Mouse (Mus musculus) limb, embryonic 11.5 days (tissue): ENCODE data around the gene Bco2. TPM values are rescaled to one million over a fixed set of nuclear protein-coding genes. Genes with fewer than 3 reads are reported as not detected.
A peak's percentile ranks its signal among the peaks of the same experiment; 100 is the strongest.

Experiments used
- ATAC-seq: fragments of 200-750 bp; cut with Nextera tagmentation; 2 replicates; pipeline ENCODE4 v1.8.0; 2017; ENCODE audit warnings: low read depth; ENCODE audit not compliant: insufficient number of reproducible peaks, low FRiP score, low TSS enrichment
- DNase-seq: peaks from one replicate; pipeline ENCODE4 v3.0.0-alpha.2; 2015; ENCODE audit warnings: low spot score
- H3K27ac ChIP-seq: fragments of 300-500 bp; sonication (generic); replicated peaks from 2 replicates; pipeline ENCODE4 v1.5.1; 2014; ENCODE audit warnings: low read depth, mild to moderate bottlenecking, low read length
- H3K27me3 ChIP-seq: fragments of 300-500 bp; sonication (generic); 2 replicates; pipeline ENCODE4 v1.6.1; 2014; ENCODE audit warnings: mild to moderate bottlenecking, low read length, mixed read lengths; ENCODE audit not compliant: control insufficient read depth, insufficient read depth
- H3K36me3 ChIP-seq: fragments of 300-500 bp; sonication (generic); 2 replicates; pipeline ENCODE4 v1.6.1; 2014; ENCODE audit warnings: mild to moderate bottlenecking, low read length, moderate library complexity, mixed read lengths; ENCODE audit not compliant: control insufficient read depth, insufficient read depth
- H3K4me1 ChIP-seq: fragments of 300-500 bp; sonication (generic); 2 replicates; pipeline ENCODE4 v1.6.1; 2014; ENCODE audit warnings: low read length, mixed read lengths; ENCODE audit not compliant: control insufficient read depth, insufficient read depth
- H3K4me2 ChIP-seq: fragments of 300-500 bp; sonication (generic); 2 replicates; pipeline ENCODE4 v1.6.1; 2014; ENCODE audit warnings: low read depth, mild to moderate bottlenecking, moderate library complexity; ENCODE audit not compliant: severe bottlenecking
- H3K4me3 ChIP-seq: fragments of 300-500 bp; sonication (generic); 2 replicates; pipeline ENCODE4 v1.5.1; 2014; ENCODE audit warnings: low read depth, low read length
- H3K9ac ChIP-seq: fragments of 300-500 bp; sonication (generic); 2 replicates; pipeline ENCODE4 v1.6.1; 2014; ENCODE audit warnings: mild to moderate bottlenecking, low read length
- H3K9me3 ChIP-seq: fragments of 300-500 bp; sonication (generic); 2 replicates; pipeline ENCODE4 v1.6.1; 2016; ENCODE audit warnings: low read length; ENCODE audit not compliant: control insufficient read depth
- WGBS: fragments of 180-500 bp; shearing (Covaris S2); extraction: QIAGEN DNeasy Blood & Tissue Kit; methylation state at CpG from one replicate; pipeline ENCODE4 v1.1.7; 2014; 5-methylcytosine and 5-hydroxymethylcytosine counted together
- polyA plus RNA-seq: library from polyadenylated mRNA; unstranded; fragments of >200 nt; fragmentation: Nextera tagmentation; extraction: Ambion mirVana; gene quantifications from 2 replicates; pipeline ENCODE4 v1.2.1, GENCODE M21; 2014

Bco2 gene
- 0.16 and 0.17 TPM in 2 replicates for polyA plus RNA-seq

DNA sequence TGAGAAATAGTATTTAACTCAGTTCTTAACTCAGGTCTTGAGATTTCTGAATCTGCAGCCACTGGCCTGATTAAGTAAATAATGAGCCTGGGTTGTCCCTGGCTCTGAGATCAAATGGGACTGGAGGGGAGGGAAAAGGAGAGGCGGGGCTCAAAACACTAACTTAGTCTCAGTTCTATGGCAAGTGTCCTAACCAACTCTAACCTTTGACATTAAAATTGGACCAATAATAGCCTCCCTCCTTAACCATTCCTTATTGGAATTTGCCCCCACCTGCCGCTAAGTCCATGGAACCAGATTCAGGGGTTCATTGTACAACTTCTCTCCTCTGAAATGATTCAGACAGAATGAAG, at the start of gene Bco2:
TSS of gene Bco2 (minus strand) at position 88 of the 353 bp plus-strand sequence.
- H3K4me2 ChIP-seq: 0 out of 2 replicates have a peak within 1 kb of the TSS, but pooled peaks have one; percentile 8
- H3K27me3 ChIP-seq: no peaks in the 10 kb centered on the region
- no peak within 1 kb of the TSS for H3K9ac ChIP-seq
- WGBS: 28% methylated on average over 2 of the region's 2 CpGs
- no peak within 1 kb of the TSS for H3K4me3 ChIP-seq
- DNase-seq (no peak), ATAC-seq (no peak)
- no peak within 1 kb of the TSS for H3K27ac ChIP-seq
- no peaks in the 10 kb centered on the region for H3K4me1 ChIP-seq
- H3K36me3 ChIP-seq: no peaks in the 10 kb centered on the region
- no peaks in the 10 kb centered on the region for H3K9me3 ChIP-seq

DNA sequence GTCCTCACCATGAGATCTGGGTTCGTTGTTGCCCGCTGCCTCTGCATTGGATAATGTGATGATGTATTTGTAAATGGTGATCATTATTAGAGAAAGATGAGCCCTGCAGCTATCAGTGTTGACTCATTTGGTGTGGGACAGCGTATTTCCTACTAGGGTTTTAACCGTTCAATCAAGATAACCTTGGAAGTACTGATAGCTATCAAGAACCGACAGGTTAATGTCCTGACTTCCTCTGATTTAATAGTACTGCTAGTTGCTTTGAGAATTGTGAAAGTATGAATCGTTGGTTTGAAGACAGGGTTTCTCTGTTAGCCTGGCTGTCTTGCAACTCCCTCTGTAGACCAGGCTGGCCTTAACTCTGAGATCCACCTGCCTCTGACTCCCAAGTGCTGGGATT, 49.4 kb upstream of the Bco2 start:
- ATAC-seq (no peak), DNase-seq (no peak)
- Histone ChIP-seq H3K27ac (no peak overlapping the region), H3K9ac (peak overlapping the region; percentile 86), H3K4me3 (peak overlapping the region; percentile 72), H3K27me3 (no peaks in the 10 kb centered on the region), H3K4me1 (peaks cover 4% of the 10 kb centered on the region), H3K4me2 (peak overlapping the region; percentile 64), H3K9me3 (no peaks in the 10 kb centered on the region), H3K36me3 (peaks cover 6% of the 10 kb centered on the region; the same call in 1 of the 2 replicates)
- WGBS: 3% methylated on average over 6 of the region's 6 CpGs

DNA sequence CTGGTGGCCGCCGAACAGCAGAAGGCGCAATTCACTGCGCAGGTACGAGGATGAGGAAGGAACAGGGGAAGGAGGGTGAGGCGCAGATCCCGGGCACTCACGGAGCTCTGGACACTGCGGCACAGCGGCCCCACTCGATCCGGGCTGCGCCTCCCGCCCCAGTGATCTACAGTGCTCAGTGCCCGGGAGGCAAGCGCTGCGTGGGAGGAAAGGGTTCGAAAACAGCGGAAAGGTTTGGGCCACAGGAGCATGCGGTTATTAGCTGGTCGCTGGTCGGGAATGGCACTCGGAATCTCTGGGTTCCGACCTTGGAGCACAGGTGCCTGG, 49.0 kb upstream of the Bco2 start:
- H3K9me3 ChIP-seq: no peaks in the 10 kb centered on the region
- peak overlapping the region; percentile 86 for H3K9ac ChIP-seq
- under 1% methylated on average over 24 of the region's 24 CpGs for WGBS
- peaks cover 4% of the 10 kb centered on the region for H3K4me1 ChIP-seq
- H3K4me2 ChIP-seq: peak overlapping the region; percentile 64
- ATAC-seq: peak; percentile 80
- peak overlapping the region; percentile 71; the same call in 1 of the 2 replicates for H3K27ac ChIP-seq
- no peaks in the 10 kb centered on the region for H3K27me3 ChIP-seq
- H3K36me3 ChIP-seq: peaks cover 8% of the 10 kb centered on the region; the same call in 1 of the 2 replicates
- peak overlapping the region; percentile 72 for H3K4me3 ChIP-seq
- DNase-seq: no peak

- peak within 1 kb of the TSS; percentile 86 for H3K9ac ChIP-seq
- peak within 1 kb of the TSS; percentile 71; the same call in 1 of the 2 replicates for H3K27ac ChIP-seq
- H3K4me3 ChIP-seq: peak within 1 kb of the TSS; percentile 72
- under 1% methylated on average over 48 of the region's 48 CpGs for WGBS
- peak within 1 kb of the TSS; percentile 64 for H3K4me2 ChIP-seq
- H3K36me3 ChIP-seq: peaks cover 13% of the 10 kb centered on the region; the same call in 1 of the 2 replicates
- DNase-seq: peak; percentile 92
- peaks cover 4% of the 10 kb centered on the region for H3K4me1 ChIP-seq
- no peaks in the 10 kb centered on the region for H3K27me3 ChIP-seq
- no peaks in the 10 kb centered on the region for H3K9me3 ChIP-seq
- ATAC-seq: peak; percentile 95
Observed at GRCm38 (mm10) chr9:50603189-50603997, 48.4 kb upstream of the Bco2 start, which contains the start of the genes Sdhd and Timm8b. Gene Sdhd, minus strand, starts transcription at chr9:50603812. Gene Timm8b, plus strand, starts transcription at chr9:50603910.

DNA sequence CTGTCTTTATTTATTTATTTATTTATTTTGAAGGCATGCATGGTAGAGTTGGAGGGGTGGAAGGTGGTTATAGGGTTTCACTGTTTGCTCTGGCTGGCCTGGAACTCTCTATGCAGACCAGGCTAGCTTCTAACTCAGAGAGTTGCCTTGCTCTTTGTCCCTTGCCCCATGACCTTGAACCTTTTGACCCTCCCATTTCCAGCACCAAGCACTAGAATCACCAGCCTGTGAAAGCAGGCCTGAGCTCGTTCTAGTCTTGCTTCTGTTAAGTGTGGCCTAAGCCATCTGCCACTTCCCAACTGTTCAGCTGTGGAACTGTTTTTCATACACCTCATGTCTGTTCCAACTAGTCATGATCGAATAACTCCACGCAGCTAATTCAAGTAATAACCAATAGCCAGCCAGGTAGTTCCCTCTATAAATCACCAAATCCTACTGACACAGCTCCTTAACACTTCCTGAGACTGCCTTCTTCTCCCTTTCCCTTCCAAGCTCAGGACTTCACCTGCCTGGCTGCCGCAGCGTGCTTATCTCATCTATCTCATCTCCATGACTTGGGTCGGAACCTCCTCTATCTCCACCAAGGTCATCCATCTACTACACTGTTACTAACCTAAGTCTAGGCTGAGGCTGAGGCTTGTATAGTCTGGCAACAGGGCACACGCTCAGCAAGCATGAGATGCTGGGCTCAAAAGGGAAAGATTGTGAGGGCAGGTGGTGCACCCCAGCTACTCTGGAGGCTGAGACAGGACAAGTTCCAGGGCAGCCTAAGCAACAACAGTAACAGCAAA, 47.3 kb upstream of the Bco2 start:
- H3K36me3 ChIP-seq: peaks cover 14% of the 10 kb centered on the region; the same call in 1 of the 2 replicates
- DNase-seq (no peak), ATAC-seq (no peak)
- H3K27me3 ChIP-seq: no peaks in the 10 kb centered on the region
- peak overlapping the region; percentile 64 for H3K4me2 ChIP-seq
- H3K9me3 ChIP-seq: no peaks in the 10 kb centered on the region
- 89% methylated on average over 7 of the region's 7 CpGs for WGBS
- no peak overlapping the region for H3K9ac ChIP-seq
- peak overlapping the region; percentile 72 for H3K4me3 ChIP-seq
- no peak overlapping the region for H3K27ac ChIP-seq
- H3K4me1 ChIP-seq: peaks cover 4% of the 10 kb centered on the region

DNA sequence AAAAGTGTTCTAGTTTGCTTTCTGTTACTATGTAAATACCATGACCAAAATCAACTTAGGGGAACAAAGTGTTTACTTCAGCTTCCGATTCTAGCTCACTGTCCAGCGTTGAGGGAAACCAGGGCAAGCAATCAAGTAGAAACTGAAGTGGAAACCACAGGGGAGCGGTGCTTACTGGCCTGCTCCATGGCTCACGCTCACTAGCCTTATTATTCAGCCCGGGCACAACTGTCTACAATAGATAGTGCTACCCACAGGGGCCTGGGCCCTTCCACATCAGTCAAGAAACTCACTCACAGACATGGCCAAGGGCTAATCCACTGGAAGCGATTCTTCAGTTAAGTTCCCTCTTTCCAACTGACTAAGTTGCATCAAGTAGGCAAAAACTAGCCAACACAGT, 46.6 kb upstream of the Bco2 start:
- no peak overlapping the region for H3K4me3 ChIP-seq
- H3K27ac ChIP-seq: no peak overlapping the region
- H3K9ac ChIP-seq: no peak overlapping the region
- H3K36me3 ChIP-seq: peaks cover 20% of the 10 kb centered on the region; the same call in 1 of the 2 replicates
- DNase-seq (no peak), ATAC-seq (no peak)
- WGBS: 92% methylated on average over 6 of the region's 6 CpGs
- H3K4me2 ChIP-seq: no peak overlapping the region
- H3K9me3 ChIP-seq: no peaks in the 10 kb centered on the region
- peaks cover 4% of the 10 kb centered on the region for H3K4me1 ChIP-seq
- no peaks in the 10 kb centered on the region for H3K27me3 ChIP-seq

DNA sequence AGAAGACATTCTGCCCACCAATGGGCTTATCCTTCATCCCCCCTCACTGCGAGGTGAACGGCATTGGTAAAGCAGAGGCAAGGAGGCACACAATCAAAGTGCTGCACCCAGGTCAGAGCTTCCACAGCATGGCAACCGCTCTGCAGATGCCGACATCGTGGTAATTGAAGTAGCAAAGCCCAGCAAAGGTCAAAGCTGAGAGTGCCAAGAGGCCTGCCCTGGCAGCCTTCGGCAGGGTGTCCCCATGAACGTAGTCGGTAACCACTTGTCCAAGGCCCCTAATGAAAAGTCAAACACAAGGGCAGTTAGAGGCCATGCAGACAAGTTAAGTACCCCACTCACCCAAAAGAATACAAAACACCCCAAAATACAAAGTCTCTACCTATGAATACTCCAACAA, 42.0 kb upstream of the Bco2 start:
- H3K9me3 ChIP-seq: no peaks in the 10 kb centered on the region
- 93% methylated on average over 8 of the region's 8 CpGs for WGBS
- no peak overlapping the region for H3K4me2 ChIP-seq
- no peak overlapping the region for H3K4me3 ChIP-seq
- no peak overlapping the region for H3K9ac ChIP-seq
- H3K27me3 ChIP-seq: no peaks in the 10 kb centered on the region
- H3K4me1 ChIP-seq: no peaks in the 10 kb centered on the region
- no peak overlapping the region for H3K27ac ChIP-seq
- no peak for DNase-seq
- H3K36me3 ChIP-seq: peaks cover 24% of the 10 kb centered on the region; the same call in 1 of the 2 replicates
- ATAC-seq: no peak

GRCm38 (mm10) chr9:50594794-50595417, 39.9 kb upstream of the Bco2 start:
- WGBS: 80% methylated on average over 12 of the region's 12 CpGs
- H3K27me3 ChIP-seq: no peaks in the 10 kb centered on the region
- no peak overlapping the region for H3K27ac ChIP-seq
- no peak overlapping the region for H3K4me3 ChIP-seq
- no peaks in the 10 kb centered on the region for H3K9me3 ChIP-seq
- peaks cover 22% of the 10 kb centered on the region; the same call in 1 of the 2 replicates for H3K36me3 ChIP-seq
- no peak for ATAC-seq
- H3K4me1 ChIP-seq: no peaks in the 10 kb centered on the region
- H3K9ac ChIP-seq: no peak overlapping the region
- DNase-seq: no peak
- no peak overlapping the region for H3K4me2 ChIP-seq
